Mouse (Mus musculus) megakaryocyte, embryonic 14.5 days (primary cell): ENCODE measurements around the gene Ehmt1.

Source experiments
- FLI1 ChIP-seq: IDR thresholded peaks from 2 replicates; pipeline ENCODE4 v1.6.1; 2012; ENCODE audit warnings: low read length, inconsistent platforms, mixed read lengths
- GATA1 ChIP-seq: IDR thresholded peaks from 3 replicates; pipeline ENCODE4 v1.6.1; 2012; ENCODE audit warnings: mixed read lengths, low read length, inconsistent platforms, borderline replicate concordance

DNA sequence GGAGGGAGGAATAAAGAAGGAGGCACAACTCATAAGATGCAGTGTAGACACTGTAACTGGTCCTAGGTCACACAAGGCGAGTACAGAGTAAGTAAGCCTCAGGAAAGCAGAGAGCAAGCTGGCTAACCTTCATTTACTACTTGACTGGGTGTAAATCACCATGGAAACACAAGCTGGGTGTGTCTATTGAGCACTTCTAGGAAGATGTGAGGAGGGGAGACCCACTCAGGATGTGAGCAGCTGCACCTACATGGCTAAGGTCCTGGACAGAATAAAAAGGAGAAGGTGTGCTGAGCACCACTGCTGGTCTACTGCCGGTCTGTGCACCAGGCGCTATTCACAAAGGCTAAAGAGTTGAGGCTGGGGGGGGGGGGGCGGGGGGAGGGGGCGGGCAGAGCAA is 142.6 kb downstream of the Ehmt1 start:
- TF ChIP-seq GATA1 (no peak), FLI1 (no peak)
